Mouse (Mus musculus): Measurements from ENCODE around the gene Gpc3. TPM values are rescaled to one million over a fixed set of nuclear protein-coding genes. Genes with fewer than 3 reads are reported as not detected.

Gpc3 gene
- total RNA-seq, 1 experiment: 61.9 TPM

DNA sequence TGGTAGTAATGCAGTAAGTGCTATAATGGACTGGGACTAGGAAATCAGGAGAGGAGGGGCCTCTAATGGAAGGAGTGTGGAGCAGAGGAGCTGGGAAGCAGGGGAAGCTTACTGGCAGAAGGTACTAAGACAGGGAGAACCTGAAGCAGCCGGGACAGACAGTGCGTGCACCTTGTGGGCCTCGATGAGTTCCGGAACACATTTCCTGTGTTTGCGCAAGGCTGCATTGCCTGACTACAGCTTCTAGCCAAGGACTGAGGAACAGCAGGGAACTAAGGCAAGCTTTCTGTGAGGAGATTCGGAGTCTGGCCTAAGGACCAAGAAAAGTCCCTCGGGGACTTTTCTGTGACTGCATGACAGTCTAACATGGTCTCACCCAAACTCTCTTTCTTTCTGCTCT is 30.6 kb upstream of the Gpc3 start:
- Histone ChIP-seq H3K4me1 (ENCODE audit: control insufficient read depth in 2 of 2, insufficient read depth in 2 of 2, low read length in 2 of 2, poor library complexity in 1 of 2) (peaks cover 0 to 2% of the 10 kb centered on the region in 2 experiments; a peak in 1 of 4 replicates), H3K9ac (ENCODE audit: insufficient read depth, low read depth, low read length, poor library complexity, severe bottlenecking) (no peak overlapping the region), H3K27ac (ENCODE audit: insufficient read depth, low read depth, low read length, poor library complexity, severe bottlenecking) (no peak overlapping the region), H3K9me3 (ENCODE audit: control insufficient read depth, insufficient read depth, low read depth, low read length) (no peaks in the 10 kb centered on the region), H3K36me3 (ENCODE audit: control insufficient read depth, insufficient read depth, low read length, poor library complexity, severe bottlenecking) (no peaks in the 10 kb centered on the region), H3K4me3 (ENCODE audit: insufficient read depth in 1 of 2, low read depth in 1 of 2, low read length in 2 of 2, poor library complexity in 1 of 2, severe bottlenecking in 1 of 2) (no peak overlapping the region)
- TF ChIP-seq ZNF384 (IDR thresholded peaks at IDR 0.05; ENCODE audit: low read depth, low read length): no peak
- no peak for TF ChIP-seq ZC3H11A (IDR thresholded peaks at IDR 0.05; ENCODE audit: borderline replicate concordance, low read depth, low read length)
- TF ChIP-seq MAFK (IDR thresholded peaks at IDR 0.05; ENCODE audit: insufficient read depth, low read depth, low read length): no peak
- TF ChIP-seq CHD2 (IDR thresholded peaks at IDR 0.05; ENCODE audit: low read depth, low read length): no peak
- no peak for TF ChIP-seq HCFC1 (IDR thresholded peaks at IDR 0.05; ENCODE audit: borderline replicate concordance, insufficient read depth, low read length)
- no peak for DNase-seq (ENCODE audit: low read depth, low spot score)
- in situ Hi-C loops (cut with MboI; ENCODE audit: low sequenced_read_pairs in 2 of 2, unreplicated experiment in 2 of 2): no loop called here

DNA sequence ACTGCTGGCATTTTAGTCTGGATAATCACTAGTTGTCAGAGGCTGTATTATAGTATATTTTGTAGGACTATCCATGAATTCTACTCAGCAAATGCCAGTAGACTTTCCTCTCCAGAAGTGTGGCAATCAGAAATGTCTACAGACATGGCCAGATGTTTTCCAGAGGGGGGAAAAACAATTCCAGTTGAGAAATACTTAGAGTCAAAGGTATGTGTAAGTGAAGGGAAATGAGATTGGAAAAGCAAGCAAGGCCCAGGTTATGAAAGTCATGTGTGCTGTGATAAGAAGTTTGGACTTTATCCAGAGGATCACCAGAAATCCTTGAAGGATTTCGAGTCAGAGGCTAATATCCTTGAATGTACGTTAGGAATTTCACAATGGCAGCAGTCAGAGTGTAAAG is 29.6 kb upstream of the Gpc3 start:
- Histone ChIP-seq H3K36me3 (ENCODE audit: control insufficient read depth, insufficient read depth, low read length, poor library complexity, severe bottlenecking) (no peaks in the 10 kb centered on the region), H3K9ac (ENCODE audit: insufficient read depth, low read depth, low read length, poor library complexity, severe bottlenecking) (no peak overlapping the region), H3K27ac (ENCODE audit: insufficient read depth, low read depth, low read length, poor library complexity, severe bottlenecking) (no peak overlapping the region), H3K4me1 (ENCODE audit: control insufficient read depth in 2 of 2, insufficient read depth in 2 of 2, low read length in 2 of 2, poor library complexity in 1 of 2) (peaks cover 0 to 2% of the 10 kb centered on the region in 2 experiments; a peak in 1 of 4 replicates), H3K9me3 (ENCODE audit: control insufficient read depth, insufficient read depth, low read depth, low read length) (no peaks in the 10 kb centered on the region), H3K4me3 (ENCODE audit: insufficient read depth in 1 of 2, low read depth in 1 of 2, low read length in 2 of 2, poor library complexity in 1 of 2, severe bottlenecking in 1 of 2) (no peak overlapping the region)
- in situ Hi-C loops (cut with MboI; ENCODE audit: low sequenced_read_pairs in 2 of 2, unreplicated experiment in 2 of 2): no loop called here
- no peak for TF ChIP-seq CHD2 (IDR thresholded peaks at IDR 0.05; ENCODE audit: low read depth, low read length)
- TF ChIP-seq MAFK (IDR thresholded peaks at IDR 0.05; ENCODE audit: insufficient read depth, low read depth, low read length): no peak
- no peak for TF ChIP-seq ZC3H11A (IDR thresholded peaks at IDR 0.05; ENCODE audit: borderline replicate concordance, low read depth, low read length)
- TF ChIP-seq HCFC1 (IDR thresholded peaks at IDR 0.05; ENCODE audit: borderline replicate concordance, insufficient read depth, low read length): no peak
- TF ChIP-seq ZNF384 (IDR thresholded peaks at IDR 0.05; ENCODE audit: low read depth, low read length): no peak
- DNase-seq (ENCODE audit: low read depth, low spot score): no peak

DNA sequence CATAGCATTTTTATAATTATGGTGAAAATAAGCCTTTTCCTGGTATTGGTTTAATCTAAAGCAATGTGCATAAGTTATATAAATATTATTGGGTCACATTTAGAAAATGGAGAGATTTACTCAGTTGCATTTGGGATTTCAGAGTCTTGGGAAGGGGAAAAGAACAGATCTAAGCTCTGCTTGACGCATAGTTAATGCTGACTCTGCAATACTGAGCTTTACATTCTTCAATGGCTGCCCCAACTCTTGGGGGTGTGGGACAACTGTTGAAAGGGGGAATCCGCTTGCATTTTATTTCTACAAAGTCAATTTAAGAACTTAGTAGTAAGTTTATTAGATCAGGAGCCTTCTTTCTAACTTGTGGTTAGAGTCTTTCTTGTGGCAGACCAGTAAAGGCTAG is 28.4 kb upstream of the Gpc3 start:
- Histone ChIP-seq H3K9ac (ENCODE audit: insufficient read depth, low read depth, low read length, poor library complexity, severe bottlenecking) (no peak overlapping the region), H3K4me3 (ENCODE audit: insufficient read depth in 1 of 2, low read depth in 1 of 2, low read length in 2 of 2, poor library complexity in 1 of 2, severe bottlenecking in 1 of 2) (no peak overlapping the region), H3K9me3 (ENCODE audit: control insufficient read depth, insufficient read depth, low read depth, low read length) (no peaks in the 10 kb centered on the region), H3K36me3 (ENCODE audit: control insufficient read depth, insufficient read depth, low read length, poor library complexity, severe bottlenecking) (no peaks in the 10 kb centered on the region), H3K4me1 (ENCODE audit: control insufficient read depth in 2 of 2, insufficient read depth in 2 of 2, low read length in 2 of 2, poor library complexity in 1 of 2) (peaks cover 0 to 2% of the 10 kb centered on the region in 2 experiments; a peak in 1 of 4 replicates), H3K27ac (ENCODE audit: insufficient read depth, low read depth, low read length, poor library complexity, severe bottlenecking) (no peak overlapping the region)
- in situ Hi-C loops (cut with MboI; ENCODE audit: low sequenced_read_pairs in 2 of 2, unreplicated experiment in 2 of 2): no loop called here
- TF ChIP-seq ZNF384 (IDR thresholded peaks at IDR 0.05; ENCODE audit: low read depth, low read length) (no peak), MAFK (IDR thresholded peaks at IDR 0.05; ENCODE audit: insufficient read depth, low read depth, low read length) (peak; percentile 76), CHD2 (IDR thresholded peaks at IDR 0.05; ENCODE audit: low read depth, low read length) (no peak), ZC3H11A (IDR thresholded peaks at IDR 0.05; ENCODE audit: borderline replicate concordance, low read depth, low read length) (no peak)
- no peak for DNase-seq (ENCODE audit: low read depth, low spot score)

DNA sequence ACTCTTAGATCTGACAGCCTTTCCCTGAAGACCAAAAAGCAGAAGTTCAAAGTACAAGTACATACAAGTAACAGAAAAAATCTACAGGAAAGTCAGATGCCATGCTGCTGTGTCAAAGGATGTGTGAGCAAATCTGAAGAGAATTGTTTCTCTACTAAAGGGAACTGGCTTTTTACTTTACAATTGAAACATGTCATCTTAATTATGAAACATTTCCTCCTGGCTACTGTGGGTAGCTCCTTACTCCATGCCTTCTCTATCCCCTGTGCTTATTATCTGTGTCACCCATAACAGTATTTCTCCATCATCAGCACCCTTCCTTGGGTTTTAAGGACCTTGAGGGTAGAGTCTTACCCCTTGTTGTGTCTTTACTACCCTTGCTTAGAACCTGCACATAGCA is 23.7 kb upstream of the Gpc3 start:
- no peak overlapping the region for H3K27ac ChIP-seq (ENCODE audit: insufficient read depth, low read depth, low read length, poor library complexity, severe bottlenecking)
- H3K9ac ChIP-seq (ENCODE audit: insufficient read depth, low read depth, low read length, poor library complexity, severe bottlenecking): no peak overlapping the region
- no peak for DNase-seq (ENCODE audit: low read depth, low spot score)
- H3K36me3 ChIP-seq (ENCODE audit: control insufficient read depth, insufficient read depth, low read length, poor library complexity, severe bottlenecking): no peaks in the 10 kb centered on the region
- in situ Hi-C loops (cut with MboI; ENCODE audit: low sequenced_read_pairs in 2 of 2, unreplicated experiment in 2 of 2): no loop called here
- no peaks in the 10 kb centered on the region for H3K4me1 ChIP-seq (ENCODE audit: control insufficient read depth in 2 of 2, insufficient read depth in 2 of 2, low read length in 2 of 2, poor library complexity in 1 of 2)
- H3K9me3 ChIP-seq (ENCODE audit: control insufficient read depth, insufficient read depth, low read depth, low read length): no peaks in the 10 kb centered on the region
- TF ChIP-seq HCFC1 (IDR thresholded peaks at IDR 0.05; ENCODE audit: borderline replicate concordance, insufficient read depth, low read length) (no peak), CHD2 (IDR thresholded peaks at IDR 0.05; ENCODE audit: low read depth, low read length) (no peak), MAFK (IDR thresholded peaks at IDR 0.05; ENCODE audit: insufficient read depth, low read depth, low read length) (no peak), ZC3H11A (IDR thresholded peaks at IDR 0.05; ENCODE audit: borderline replicate concordance, low read depth, low read length) (no peak), ZNF384 (IDR thresholded peaks at IDR 0.05; ENCODE audit: low read depth, low read length) (no peak)
- H3K4me3 ChIP-seq (ENCODE audit: insufficient read depth in 1 of 2, low read depth in 1 of 2, low read length in 2 of 2, poor library complexity in 1 of 2, severe bottlenecking in 1 of 2): no peak overlapping the region

DNA sequence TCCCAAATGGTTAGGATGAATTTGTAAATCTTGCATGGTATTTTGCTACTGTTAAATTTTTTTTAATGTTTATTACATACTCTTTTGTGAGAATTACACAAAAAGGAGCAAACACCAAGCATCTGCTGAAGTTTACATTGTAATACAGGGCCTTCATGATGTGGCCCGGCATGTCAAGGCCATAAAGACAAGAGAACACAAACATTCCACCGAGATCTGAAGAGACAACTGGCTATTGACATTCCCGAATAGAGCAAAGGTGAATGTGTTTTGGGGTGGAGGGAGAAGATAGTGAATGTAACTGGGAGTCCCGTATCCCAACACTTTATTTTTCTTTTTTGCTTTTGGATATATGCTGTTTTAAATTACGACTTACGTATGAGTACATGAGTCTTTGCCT is 20.2 kb upstream of the Gpc3 start:
- Histone ChIP-seq H3K27ac (ENCODE audit: insufficient read depth, low read depth, low read length, poor library complexity, severe bottlenecking) (no peak overlapping the region), H3K4me3 (ENCODE audit: insufficient read depth in 1 of 2, low read depth in 1 of 2, low read length in 2 of 2, poor library complexity in 1 of 2, severe bottlenecking in 1 of 2) (no peak overlapping the region), H3K9ac (ENCODE audit: insufficient read depth, low read depth, low read length, poor library complexity, severe bottlenecking) (no peak overlapping the region), H3K36me3 (ENCODE audit: control insufficient read depth, insufficient read depth, low read length, poor library complexity, severe bottlenecking) (no peaks in the 10 kb centered on the region), H3K9me3 (ENCODE audit: control insufficient read depth, insufficient read depth, low read depth, low read length) (no peaks in the 10 kb centered on the region), H3K4me1 (ENCODE audit: control insufficient read depth in 2 of 2, insufficient read depth in 2 of 2, low read length in 2 of 2, poor library complexity in 1 of 2) (0 out of 4 replicates have a peak, but pooled peaks cover 0 to 4% of the 10 kb centered on the region in 2 experiments)
- in situ Hi-C loops (cut with MboI; ENCODE audit: low sequenced_read_pairs in 2 of 2, unreplicated experiment in 2 of 2): no loop called here
- DNase-seq (ENCODE audit: low read depth, low spot score): no peak
- TF ChIP-seq ZC3H11A (IDR thresholded peaks at IDR 0.05; ENCODE audit: borderline replicate concordance, low read depth, low read length): no peak
